Mouse (Mus musculus) testis, postnatal 10 days (tissue): ENCODE data around the gene Jmjd6.
"Not testable (repeated sequence)": the region's sequence is repeated elsewhere in the genome, so short reads cannot be mapped to it uniquely, and the experiment has no call there.

Experiments used
- DNase-seq: peaks from one replicate; pipeline ENCODE4 v3.0.0; 2021; ENCODE audit warnings: low spot score

Jmjd6 gene

DNA sequence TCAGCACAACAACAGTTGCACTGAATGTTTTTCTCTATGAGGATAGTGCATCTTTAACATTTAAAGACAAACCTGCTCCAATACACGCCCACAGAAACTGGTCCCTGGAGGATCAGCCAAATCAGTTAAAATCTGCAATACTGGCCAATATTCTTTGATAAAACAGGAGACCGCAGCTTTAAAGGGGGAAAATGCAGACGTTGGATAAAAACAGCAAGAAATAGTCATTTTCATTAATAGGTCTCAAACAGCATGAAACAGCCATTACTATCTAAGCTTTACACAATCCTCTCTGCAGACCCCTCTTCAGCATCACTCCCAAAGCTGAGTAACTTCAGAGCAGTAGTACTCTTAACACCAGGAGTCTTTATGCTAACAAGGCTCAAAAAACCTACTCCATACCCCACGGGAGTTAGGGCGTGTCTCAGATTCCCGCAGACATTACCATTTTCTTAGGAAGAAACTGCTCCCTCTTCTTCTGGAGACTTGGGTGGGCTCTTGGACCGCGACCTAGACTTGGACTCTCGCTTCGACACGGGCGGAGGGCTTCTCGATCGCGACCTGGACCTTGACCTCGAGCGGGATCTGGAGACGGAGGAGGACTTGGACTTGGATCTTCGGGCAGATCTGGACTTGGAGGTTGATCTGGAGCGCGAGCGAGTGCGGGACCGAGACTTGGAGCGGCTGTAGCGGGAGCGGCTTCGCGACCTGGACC is 8.5 kb upstream of the Jmjd6 start:
- no peak for DNase-seq

DNA sequence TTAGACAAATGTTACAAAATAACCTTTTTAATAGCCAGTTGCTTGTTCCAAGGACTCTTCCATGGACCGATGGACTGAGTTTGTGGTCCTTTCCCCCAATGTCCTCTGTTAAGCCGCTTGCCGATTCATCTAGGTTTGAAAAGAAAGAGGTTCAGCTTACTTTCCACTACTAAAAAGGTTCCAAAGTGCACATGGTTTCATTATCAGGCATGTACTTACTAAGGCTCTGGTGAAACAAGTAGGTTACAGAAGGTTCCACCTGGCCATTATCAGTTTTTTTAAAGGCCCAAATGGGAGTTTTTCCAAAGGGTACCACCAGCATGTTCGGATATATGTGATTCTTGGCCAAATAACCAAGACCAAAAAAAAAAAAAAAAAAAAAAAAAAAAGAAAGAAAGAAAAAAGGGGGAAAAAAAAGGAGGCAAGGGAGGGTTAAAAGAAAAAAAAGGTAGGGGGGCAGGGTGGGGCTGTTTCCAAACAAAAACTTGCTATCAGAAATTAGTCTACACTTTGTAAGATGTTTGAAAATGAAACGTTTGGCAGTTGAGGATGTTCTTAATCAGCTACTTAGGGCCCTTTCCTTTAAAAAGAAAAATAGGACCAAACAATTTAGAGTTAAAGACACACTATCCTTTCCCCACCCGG is 7.7 kb upstream of the Jmjd6 start:
- DNase-seq: no peak

DNA sequence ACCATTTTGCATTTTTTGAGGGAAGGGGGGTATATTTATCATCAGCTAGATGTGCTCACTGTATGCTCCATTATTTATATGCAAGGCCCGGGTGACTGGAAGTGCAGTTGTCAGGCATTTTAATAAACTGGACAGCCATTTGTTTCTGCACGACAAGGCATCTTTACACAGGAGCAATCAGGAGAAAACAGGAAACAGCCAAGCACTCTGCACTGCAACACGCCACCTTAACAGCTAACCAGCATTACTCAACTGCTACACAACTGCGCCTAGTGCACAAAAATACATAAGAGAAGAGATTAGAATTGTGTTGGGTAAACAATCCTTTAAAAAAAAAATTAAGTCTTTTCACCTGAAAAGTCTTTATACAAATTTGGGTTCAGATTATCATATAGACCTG is 6.8 kb upstream of the Jmjd6 start:
- DNase-seq: no peak

DNA sequence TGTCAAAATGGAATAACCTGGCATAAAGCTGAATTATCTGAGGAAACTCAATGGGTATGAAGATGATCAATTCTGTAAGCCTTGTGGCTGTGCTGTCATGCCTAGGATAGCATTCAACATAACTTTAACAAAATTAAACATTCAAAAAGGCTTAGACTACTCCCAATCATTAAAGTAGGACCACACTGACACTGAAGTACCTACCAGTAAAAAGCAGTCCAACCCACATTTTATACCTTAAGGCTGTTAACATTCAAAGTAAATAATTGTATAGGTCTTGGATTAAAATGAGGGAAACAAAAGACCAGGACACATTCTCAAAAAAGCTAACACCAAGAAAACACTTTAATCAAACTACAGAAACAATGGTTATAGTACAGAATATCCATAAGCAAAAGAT is 6.3 kb upstream of the Jmjd6 start:
- DNase-seq: no peak

DNA sequence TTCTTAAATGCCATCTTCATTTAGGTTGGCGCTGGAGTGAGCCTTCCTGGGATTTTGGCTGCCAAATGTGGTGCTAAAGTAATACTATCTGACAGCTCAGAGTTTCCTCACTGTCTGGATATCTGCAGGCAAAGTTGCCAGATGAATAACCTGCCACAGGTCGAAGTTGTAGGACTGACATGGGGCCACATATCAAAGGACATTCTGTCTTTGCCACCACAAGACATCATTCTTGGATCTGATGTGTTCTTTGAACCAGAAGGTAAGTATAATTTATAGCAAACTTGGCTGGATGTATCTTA is 5.6 kb upstream of the Jmjd6 start:
- not testable (repeated sequence) for DNase-seq

DNA sequence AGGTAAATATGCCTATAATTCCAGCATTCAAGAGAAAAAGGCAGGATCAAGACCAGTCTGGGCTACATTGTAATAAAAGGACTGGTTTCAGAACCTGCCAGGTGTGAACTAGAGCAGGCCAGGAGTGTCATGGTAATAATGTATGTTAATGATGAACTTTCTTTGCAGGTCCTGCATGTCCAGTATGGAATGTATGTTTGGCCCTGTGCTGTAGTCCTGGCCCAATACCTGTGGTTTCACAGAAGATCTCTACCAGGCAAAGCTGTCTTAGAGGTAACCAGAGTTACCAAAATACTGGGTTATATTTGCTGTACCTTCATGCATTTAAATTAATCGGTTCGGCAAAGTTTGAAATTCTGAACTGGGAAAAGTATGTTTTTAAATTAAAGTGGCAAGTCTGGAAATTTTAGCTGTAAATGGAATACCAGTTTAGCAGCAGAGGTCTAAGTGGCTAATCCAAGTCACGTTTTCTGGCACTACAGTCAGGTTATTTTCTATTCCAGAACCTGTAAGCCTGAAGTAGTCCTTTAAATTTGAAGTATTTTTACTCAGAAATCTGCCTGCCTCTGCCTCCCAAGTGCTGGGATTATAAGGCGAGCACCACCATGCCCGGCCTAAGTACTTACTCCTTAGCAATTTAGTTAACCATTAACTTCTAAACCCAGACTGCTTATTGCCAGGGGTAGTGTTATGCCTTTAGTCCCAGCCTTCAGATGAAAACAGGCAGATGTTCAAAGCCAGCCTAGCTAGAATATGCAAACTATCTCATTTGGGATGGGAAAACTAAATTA is 5.0 kb upstream of the Jmjd6 start:
- no peak for DNase-seq

DNA sequence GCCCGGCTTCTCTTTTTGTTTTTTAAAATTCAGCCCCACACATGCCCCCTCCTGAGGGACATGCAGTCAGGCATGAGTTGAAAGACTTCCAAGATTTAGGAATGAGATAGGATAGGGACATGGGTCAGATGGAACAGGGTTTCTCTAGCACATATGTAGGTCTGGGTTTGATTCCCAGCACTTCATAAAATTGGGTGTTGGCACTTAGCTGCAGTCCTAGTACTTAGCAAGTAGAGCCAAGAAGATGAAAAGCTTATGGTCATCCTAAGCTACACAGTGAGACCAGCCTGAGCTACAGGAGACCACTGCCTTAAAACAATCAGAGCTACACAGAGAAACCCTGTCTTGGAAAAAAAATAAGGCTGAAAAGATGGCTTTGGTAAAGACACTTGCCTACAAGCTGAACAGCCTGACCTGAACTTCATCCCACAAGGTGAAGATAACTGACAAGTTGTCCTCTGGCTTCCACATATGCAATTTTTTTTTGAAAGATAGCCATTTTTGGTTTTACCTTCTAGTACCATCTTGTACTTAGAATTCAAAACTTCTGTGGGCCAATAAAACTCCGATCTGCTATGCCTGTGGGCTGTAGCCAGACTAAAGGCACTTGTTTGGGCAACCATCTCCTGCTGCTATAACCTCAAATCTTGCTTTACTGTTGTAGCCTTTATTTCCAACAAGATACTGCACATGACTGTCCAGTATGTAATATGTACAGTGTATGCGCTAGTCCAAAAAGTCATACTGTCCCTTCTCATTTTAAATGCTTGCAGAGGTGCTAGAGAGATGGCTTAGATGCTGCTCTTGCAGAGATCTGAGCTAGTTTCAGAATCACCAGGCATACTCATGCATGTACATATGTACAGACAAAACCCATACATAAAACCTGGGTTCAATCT is 4.2 kb upstream of the Jmjd6 start:
- DNase-seq: no peak

DNA sequence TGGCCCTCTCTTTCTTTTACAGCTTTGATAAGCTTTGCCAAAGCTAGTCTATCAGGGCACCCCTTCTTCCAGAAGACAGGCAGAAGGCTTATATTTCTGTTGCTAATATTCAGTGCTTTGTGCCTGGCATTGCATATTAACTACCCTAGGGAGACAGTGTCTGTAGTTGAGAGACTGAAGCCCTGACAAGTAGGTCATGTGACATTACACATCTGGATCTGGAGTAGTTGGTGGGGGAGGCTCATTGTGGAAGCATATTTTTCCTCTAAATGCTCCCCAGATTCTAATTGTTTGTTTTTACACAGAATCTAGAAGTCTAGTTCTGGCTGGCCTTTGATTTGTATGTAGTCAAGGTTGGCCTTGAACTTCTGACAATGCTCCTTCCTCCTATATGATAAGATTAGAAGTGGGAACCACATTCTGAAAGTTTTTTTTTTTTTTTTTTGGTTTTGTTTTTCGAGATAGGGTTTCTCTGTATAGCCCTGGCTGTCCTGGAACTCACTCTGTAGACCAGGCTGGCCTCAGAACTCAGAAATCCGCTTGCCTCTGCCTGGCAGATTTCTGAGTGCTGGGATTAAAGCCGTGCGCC is 3.4 kb upstream of the Jmjd6 start:
- no peak for DNase-seq

DNA sequence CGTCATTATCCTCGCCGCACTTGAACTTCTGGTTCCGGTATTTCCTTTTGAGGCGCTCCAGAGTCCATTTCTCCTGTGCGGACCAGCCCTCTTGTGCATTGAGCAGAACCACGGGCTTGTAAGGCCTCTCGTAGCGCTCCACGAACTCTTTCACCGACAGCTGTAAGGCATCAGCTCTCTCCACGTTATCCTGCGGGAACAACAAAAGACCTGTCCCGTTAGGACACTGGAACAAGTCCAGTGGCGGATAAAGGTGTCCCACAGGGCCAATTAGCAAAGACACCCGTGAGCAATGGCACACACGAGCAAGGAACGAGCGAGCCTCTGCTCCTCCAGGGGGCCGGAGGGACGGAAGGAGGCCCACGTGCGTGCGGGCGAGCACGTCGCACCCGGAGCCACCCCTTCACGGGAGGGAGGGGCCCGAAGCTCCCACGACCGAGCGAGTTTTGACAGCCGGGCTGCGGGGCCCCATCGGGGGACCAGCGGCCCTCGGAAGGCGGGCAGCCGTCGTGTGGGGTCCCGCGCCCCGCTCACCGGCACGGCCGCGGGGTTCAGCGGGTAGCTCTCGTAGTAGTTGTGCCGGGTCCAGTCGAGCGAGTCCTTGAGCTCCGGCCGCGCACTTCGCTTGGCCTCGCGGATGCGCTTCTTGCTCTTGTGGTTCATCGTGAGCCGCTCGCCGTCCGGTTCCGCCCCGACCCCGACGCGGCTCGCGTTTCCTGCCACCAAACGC is 553 bp downstream of the Jmjd6 start:
- DNase-seq: peak; percentile 79

DNA sequence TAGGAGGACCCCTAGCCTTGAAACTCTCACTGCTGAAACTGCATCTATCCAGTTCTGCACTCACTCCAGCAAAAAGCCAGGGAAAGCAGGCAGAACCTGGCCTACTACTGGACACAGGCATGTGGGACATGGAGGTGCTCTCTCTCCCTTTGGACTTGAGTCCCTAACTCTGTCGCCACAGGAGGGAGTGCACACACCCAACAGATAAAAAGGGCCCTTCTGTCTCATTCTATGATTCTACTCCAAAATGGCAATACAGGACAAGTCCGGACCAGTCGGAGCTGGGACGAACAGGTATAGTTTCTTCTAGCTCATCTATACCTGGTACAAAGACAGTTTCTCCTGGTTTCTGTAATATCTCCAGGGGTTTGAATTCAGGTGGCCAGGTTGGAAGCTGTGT is 2.5 kb downstream of the Jmjd6 start:
- no peak for DNase-seq

DNA sequence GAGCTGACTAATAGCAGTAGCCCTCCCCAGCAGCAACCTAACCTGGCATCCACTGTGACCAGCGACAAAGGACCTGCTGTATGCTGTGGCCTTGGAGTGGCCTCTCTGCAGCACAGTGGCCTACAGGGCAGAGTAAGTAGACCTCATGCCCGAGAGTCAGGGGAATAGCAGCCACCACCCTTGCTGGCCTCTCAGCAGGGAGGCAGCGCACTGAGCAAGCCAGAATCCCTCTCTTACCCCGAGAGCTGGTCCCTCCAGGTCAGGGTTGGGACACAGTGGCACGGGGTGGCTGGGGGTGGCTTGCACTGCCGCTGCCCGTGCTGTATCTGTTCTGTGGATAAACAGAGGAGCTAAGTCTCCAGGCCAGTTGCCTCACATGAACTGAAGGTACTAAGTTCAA is 3.6 kb downstream of the Jmjd6 start:
- DNase-seq: no peak

DNA sequence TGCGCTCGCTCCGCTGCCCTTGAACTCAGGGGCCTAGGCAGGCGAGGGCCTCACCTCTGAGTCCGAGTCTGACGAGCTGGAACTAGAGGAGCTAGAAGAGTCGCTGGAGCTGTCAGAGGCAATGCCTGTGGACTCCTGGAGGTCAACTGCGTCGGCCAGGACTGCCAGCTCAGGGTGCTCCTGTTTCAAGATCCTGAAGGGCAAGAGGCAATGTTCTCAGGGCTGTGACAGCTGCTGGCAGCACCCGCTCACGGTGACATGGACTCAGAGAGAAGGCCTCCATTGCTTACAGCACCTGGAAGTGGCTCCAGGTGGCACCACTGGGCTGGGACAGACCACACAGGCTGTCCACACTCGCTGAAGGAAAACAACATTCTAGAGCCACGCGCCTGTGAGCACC is 4.3 kb downstream of the Jmjd6 start:
- DNase-seq: no peak

DNA sequence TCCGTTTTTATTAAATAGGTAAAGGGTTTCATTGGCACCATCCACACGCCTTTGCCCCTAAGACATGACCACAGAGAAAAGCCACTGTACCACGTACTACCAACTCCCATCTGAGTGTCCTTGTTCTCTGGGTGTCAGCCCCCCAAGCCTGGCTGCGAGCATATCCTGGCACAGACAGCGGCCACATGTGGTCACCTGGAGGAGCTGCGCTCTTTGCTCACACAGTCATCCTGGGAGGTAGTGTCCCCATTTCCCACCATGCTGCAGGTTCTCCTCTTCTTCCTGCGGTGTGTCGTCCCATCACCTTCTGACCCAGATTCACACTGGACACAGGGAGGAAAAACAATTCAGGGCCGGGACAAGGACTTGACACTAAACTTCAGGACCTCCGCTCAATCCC is 5.8 kb downstream of the Jmjd6 start:
- no peak for DNase-seq

DNA sequence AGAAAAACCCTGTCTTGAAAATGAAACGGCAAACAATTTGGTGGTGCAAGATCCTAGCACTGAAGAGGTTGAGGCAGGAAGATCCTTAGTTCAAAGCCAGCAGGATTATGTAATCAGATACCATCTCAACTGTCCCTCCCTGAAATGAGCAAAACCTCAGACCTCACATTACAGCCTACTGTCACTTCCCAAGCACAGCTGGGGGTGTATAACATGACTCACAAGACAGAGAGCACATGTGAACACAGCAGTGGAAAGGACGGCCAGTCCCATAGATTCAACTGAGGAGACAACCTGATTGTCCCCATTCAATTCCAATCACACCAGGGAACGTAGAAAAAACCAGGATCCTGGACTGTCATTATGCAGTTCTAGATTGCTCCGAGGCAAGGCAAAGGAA is 7.0 kb downstream of the Jmjd6 start:
- no peak for DNase-seq

DNA sequence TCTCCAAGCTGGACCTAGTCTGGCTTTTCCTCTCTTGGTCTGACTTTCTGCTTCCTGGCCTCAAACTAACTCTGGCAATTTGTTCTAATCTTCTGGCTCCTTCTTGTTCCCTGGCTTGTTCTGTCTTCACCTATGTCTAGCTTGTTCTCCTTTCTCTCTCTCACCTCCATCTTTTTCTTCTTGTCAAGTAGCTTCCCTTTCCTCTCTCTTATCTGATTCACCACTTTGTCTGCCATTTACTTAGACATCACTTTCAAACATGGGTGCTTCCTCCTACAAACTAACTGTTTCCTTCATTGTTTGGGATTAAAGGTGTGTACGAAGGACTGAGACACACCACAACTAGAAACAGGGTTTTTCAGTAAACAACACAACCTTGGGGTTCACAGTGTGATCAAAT is 8.3 kb downstream of the Jmjd6 start:
- DNase-seq: no peak

DNA sequence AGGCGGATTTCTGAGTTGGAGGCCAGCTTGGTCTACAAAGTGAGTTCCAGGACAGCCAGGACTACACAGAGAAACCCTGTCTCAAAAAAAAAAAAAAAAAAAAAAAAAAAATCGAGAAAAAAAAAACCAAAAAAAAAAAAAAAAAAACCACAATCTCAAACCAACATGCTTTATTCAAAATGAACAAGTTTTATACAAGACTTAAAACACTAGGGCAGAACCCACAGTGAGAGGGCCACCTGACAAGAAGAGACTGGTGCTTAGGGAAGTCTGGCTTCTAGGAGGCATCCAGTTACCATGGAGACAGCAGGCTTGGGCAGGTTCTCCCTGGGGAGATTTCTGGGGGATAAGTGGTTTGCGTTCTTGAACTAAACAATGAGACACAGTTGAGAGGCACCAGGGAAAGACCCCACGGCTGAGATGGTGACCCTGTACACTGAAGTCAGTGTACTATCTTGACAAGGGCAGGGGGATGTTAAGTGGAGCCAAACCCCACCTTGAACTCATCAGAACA is 11.0 kb downstream of the Jmjd6 start:
- DNase-seq: no peak

DNA sequence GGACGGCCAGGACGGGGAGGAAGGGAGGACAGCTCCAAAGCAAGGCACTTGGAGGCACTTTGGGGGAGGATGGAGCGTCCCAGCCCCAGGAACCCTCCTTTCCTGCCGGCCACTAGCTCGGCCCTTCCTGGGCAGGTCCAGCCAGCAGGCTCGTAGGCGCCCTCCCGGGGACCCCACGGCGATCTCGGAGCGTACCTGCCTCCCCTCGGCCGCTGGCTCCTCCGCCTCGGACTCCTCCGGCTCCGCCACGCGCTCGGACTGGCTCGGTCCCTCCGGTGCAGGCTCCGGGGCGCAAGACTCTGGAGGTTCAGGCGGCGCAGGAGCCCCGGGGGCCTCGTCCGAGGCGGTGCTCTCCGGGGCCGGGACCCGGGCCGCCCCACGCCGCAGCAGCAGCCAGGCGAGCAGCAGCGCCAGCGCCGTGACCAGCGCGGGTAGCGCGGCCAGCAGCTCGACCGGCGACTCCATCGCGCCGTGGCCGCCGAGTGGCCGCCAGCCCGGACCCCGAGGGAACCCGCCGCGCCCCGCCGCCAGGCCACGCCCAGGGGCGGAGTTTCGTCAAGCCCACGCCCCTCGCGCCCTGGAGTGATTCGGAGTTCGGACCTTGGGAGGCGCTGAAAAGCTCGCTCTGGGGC is 15.6 kb downstream of the Jmjd6 start, which contains the start of gene Mxra7:
Mxra7 (minus strand) TSS at position 513 of the 632 bp plus-strand sequence.
- DNase-seq: peak; percentile 96

DNA sequence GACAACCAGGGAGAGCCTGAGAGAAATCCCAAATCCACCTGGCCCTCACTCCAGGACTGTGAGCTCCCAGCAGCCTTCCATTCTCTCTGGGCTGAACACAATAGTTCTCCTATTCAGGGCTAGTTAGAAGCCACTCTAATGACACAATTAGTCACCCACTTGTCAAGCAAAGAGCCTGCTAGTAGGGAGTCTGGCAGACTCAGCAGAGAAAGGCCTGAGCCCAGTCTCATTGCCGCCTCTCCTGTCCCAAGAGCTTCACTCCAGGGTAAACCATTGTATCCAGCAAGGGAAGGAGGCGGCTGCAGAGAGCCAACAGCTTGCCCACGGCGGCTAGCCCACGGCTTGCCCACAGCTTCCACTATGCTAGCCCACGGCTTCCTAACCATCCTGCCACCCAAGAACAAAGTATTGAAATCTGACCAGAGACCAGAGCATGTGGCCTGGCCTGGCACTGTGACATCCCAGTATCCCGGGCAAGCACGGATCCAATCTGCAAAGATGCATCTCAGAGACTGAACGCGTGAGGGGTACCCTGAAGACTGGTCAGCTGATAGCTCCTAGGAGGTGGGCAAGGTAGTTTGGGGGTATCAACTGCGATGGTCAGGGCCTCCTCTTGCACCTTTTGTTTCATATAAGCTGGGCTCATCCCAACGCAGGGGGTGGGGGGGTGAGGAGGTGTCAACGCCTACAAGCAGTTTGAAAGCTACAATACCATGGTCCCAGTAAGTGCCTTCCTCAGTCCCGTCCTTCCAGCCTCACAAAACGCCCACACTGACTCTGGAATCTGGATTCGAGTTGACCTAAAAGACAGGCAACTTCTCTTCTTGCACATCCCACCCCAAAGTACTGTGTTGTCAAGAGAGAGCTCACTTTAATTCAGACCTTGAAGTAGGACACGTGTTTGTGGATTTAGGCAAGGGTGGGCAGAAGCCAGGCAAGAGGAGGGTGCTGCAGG is 16.4 kb downstream of the Jmjd6 start:
- peak; percentile 49 for DNase-seq

DNA sequence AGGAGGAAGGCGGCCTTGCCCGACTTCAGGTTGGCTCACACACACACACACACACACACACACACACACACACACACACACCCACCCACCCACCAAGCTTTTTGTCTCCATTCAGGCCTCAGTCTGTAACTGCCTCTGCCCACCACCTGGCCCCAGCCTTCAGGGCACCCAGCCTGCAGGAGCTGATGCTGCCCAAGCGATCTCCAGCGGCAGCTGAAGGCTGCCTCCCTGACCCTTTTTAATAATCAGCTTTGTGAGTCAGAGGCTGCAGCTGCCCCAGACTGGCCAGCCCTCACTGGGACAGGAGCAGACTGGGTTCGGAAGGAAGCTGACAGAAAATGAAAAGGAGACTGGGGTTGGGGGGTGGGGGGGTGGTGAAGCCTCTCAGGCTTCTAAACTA is 18.0 kb downstream of the Jmjd6 start:
- DNase-seq: peak; percentile 50
